Mouse (Mus musculus): ENCODE results near the gene Pnpla1. TPM values are rescaled to one million over a fixed set of nuclear protein-coding genes. Genes with fewer than 3 reads are reported as not detected.

Gene Pnpla1
- polyA plus RNA-seq, 1 experiment from 2014 or later: 0.08 TPM

DNA sequence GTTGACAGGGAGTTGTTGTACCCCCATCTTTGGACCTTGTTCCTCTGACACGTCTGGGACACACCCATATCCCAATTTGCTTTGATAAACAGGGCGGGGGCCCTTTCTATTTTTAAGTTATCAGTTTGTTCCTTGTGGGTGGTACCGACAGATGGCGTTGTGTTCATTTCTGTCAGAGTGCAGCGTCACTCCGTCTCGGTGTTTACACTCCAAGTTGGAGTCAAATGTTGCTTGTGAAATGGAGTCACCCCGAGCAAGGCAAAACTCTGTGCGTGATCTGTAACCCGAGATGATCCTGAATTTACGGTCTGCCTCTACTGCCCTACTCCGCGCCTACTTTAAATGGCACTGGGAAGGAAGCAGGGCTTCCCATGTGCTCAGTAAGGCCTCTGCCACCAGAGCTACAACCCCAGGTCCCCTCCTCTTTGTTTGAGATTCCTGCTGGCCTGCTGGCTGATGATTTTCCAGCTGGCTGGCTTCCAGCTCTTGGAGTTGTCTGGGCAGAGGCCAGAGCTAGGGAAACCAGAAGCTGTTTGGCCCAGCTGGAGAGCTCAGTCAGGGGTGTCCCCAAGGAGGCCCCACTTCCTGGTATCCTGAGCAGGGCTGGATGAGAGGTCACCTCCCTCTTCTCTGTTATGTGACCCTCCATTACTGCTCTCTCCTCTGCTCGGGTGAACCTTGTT is 72.3 kb downstream of the Pnpla1 start:
- H3K4me3 ChIP-seq (ENCODE audit: low read depth, low read length): peak overlapping the region; percentile 35
- H3K27me3 ChIP-seq (ENCODE audit: control insufficient read depth, insufficient read depth, low read depth, low read length): no peaks in the 10 kb centered on the region
- H3K4me2 ChIP-seq (ENCODE audit: low read depth, low read length): peak overlapping the region; percentile 52
- no peaks in the 10 kb centered on the region for H3K36me3 ChIP-seq (ENCODE audit: control insufficient read depth, insufficient read depth)
- H3K9me3 ChIP-seq (replicated peaks; ENCODE audit: control insufficient read depth, low read length): no peaks in the 10 kb centered on the region
- peak overlapping the region; percentile 96 for H3K27ac ChIP-seq (ENCODE audit: low read length)
- H3K9ac ChIP-seq (ENCODE audit: low read depth, low read length): peak overlapping the region; percentile 73
- peak; percentile 84 for ATAC-seq (ENCODE audit: low read depth)
- H3K4me1 ChIP-seq (ENCODE audit: control insufficient read depth, low read depth, low read length): peaks cover 40% of the 10 kb centered on the region
- WGBS (ENCODE audit: insufficient replicate concordance): 9% methylated on average over 14 of the region's 14 CpGs

DNA sequence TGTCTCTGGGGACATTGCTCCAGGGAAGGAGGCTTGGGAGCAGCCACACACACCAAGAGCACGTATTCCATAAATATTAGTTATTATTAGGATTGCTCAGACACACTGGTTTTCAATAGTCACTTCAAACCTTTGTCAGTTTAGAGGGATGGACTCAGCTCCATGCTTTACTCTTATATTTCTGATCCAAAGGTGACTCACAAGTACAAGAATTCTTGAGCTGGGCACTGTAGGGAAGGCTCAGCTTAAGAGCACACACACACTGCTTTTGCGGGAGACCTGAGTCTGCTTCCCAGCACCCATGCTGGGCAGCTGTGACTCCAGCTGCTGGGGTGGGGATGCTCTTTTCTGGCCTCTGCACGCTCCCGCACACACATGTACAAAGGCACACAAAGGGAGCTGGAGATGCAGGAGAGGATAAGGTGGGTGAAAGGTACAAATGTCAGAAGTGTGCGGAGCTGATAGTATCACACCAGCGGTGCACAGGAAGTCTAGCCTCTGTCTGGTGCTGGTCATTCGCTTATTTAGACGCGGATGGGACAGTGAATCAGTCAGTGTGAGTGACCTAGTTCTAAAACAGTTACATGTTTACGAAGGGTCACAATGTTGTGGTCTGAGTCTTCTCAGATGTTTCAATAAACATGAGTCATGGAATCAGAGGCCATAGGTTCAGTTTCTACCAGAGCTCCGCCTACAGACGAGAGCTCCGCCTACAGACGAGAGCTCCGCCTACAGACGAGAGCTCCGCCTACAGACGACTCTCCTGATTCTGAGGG is 73.4 kb downstream of the Pnpla1 start:
- 0 out of 2 replicates have a peak overlapping the region, but pooled peaks have one; percentile 3 for H3K9ac ChIP-seq (ENCODE audit: low read depth, low read length)

DNA sequence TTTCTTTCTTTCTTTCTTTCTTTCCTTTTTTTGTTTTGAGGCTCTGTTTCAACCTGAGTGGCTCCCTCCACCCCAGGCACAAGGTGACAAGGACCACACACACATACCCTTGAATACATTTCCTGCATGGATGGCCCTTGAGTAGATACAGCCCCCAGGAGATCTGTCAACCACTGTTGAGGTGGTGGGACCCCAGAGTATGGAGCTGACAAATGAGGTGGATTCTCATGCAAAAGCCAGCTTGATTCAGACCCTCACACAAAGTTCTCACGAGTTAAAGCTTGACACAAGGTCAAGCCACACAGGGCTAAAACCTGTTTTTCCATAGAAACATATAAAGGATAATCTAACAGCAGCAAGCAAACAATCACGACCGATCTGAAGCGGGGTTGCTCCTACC is 74.1 kb downstream of the Pnpla1 start:
- WGBS (ENCODE audit: insufficient replicate concordance): 89% methylated on average over 4 of the region's 4 CpGs
- Histone ChIP-seq H3K9me3 (replicated peaks; ENCODE audit: control insufficient read depth, low read length) (no peaks in the 10 kb centered on the region), H3K4me3 (ENCODE audit: low read depth, low read length) (no peak overlapping the region), H3K27me3 (ENCODE audit: control insufficient read depth, insufficient read depth, low read depth, low read length) (no peaks in the 10 kb centered on the region), H3K9ac (ENCODE audit: low read depth, low read length) (no peak overlapping the region), H3K4me1 (ENCODE audit: control insufficient read depth, low read depth, low read length) (peaks cover 42% of the 10 kb centered on the region), H3K36me3 (ENCODE audit: control insufficient read depth, insufficient read depth) (no peaks in the 10 kb centered on the region), H3K27ac (ENCODE audit: low read length) (peak overlapping the region; percentile 15; the same call in 1 of the 2 replicates), H3K4me2 (ENCODE audit: low read depth, low read length) (no peak overlapping the region)
- ATAC-seq (ENCODE audit: low read depth): no peak

More for the DNA sequence above, 73.4 kb downstream of the Pnpla1 start:
- H3K27me3 ChIP-seq (ENCODE audit: control insufficient read depth, insufficient read depth, low read depth, low read length): no peaks in the 10 kb centered on the region
- ATAC-seq (ENCODE audit: low read depth): no peak
- H3K9me3 ChIP-seq (replicated peaks; ENCODE audit: control insufficient read depth, low read length): no peaks in the 10 kb centered on the region
- WGBS (ENCODE audit: insufficient replicate concordance): 82% methylated on average over 18 of the region's 18 CpGs
- no peak overlapping the region for H3K4me3 ChIP-seq (ENCODE audit: low read depth, low read length)
- peaks cover 48% of the 10 kb centered on the region for H3K4me1 ChIP-seq (ENCODE audit: control insufficient read depth, low read depth, low read length)
- no peak overlapping the region for H3K4me2 ChIP-seq (ENCODE audit: low read depth, low read length)
- no peaks in the 10 kb centered on the region for H3K36me3 ChIP-seq (ENCODE audit: control insufficient read depth, insufficient read depth)
- peak overlapping the region; percentile 96 for H3K27ac ChIP-seq (ENCODE audit: low read length)

DNA sequence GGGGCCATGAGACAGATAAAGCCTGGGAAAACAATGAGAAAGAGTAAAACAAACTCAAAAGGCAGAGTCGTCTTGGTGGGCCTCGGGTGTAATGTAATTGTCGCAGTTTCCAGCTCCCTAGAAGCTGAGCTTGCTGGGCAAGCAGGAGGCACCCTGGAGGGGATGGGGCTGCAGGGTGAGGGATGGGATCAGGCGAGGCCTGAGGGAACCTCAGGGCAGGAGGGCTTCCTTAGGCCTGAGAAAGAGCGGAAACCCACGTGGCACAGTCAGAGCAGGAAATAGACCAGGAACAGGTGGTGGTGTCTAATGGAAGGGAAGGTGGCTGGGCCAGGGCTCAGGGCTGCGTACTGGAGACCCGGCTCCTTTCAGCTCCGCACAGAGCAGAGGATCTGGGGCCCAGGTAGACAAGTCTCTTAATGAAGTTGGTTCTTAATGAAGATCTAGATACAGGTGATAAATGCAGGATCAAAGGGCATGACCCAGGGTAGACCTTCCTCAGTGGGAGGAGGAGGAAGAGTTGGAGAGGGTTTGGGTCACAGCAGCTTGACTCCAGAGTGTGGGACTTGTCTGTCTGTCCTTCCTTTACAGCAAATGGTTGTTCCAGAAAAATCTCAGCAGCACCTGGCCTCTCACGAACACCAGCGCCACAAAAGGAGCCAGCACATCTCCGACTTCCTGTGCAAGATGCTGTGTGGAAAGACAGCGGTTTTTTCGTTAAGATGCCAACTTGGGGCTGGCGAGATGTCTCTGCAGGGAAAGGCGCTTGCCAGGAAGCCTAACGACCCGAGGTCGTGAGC is 76.1 kb downstream of the Pnpla1 start:
- no peaks in the 10 kb centered on the region for H3K36me3 ChIP-seq (ENCODE audit: control insufficient read depth, insufficient read depth)
- H3K9me3 ChIP-seq (replicated peaks; ENCODE audit: control insufficient read depth, low read length): no peaks in the 10 kb centered on the region
- H3K4me2 ChIP-seq (ENCODE audit: low read depth, low read length): no peak overlapping the region
- ATAC-seq (ENCODE audit: low read depth): no peak
- WGBS (ENCODE audit: insufficient replicate concordance): 72% methylated on average over 19 of the region's 19 CpGs
- H3K27ac ChIP-seq (ENCODE audit: low read length): no peak overlapping the region
- H3K4me3 ChIP-seq (ENCODE audit: low read depth, low read length): no peak overlapping the region
- no peak overlapping the region; the same call in 1 of the 2 replicates for H3K9ac ChIP-seq (ENCODE audit: low read depth, low read length)
- H3K27me3 ChIP-seq (ENCODE audit: control insufficient read depth, insufficient read depth, low read depth, low read length): no peaks in the 10 kb centered on the region
- peaks cover 34% of the 10 kb centered on the region for H3K4me1 ChIP-seq (ENCODE audit: control insufficient read depth, low read depth, low read length)

DNA sequence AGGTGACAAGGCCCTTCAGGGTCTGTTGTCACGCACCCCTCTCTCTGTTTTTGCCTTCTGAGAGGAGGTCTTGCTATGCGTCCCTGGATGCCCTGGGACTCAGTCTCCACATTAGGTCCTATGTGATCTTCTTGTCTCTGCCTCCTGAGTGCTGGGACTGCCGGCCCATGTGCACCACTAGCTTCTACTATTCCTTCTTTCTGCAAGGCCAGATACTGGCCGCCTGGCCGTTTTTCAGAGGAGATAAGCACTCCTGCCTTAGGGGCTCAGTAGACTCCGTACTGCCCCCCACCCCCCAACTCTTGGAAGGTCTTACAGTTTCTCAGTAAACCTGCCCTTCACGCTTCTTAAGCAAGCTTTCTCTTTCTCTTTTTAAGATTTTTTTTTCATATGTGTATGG is 77.9 kb downstream of the Pnpla1 start:
- Histone ChIP-seq H3K9me3 (replicated peaks; ENCODE audit: control insufficient read depth, low read length) (no peaks in the 10 kb centered on the region), H3K4me2 (ENCODE audit: low read depth, low read length) (no peak overlapping the region), H3K9ac (ENCODE audit: low read depth, low read length) (peak overlapping the region; percentile 8; the same call in 1 of the 2 replicates), H3K27me3 (ENCODE audit: control insufficient read depth, insufficient read depth, low read depth, low read length) (no peaks in the 10 kb centered on the region), H3K4me3 (ENCODE audit: low read depth, low read length) (no peak overlapping the region), H3K36me3 (ENCODE audit: control insufficient read depth, insufficient read depth) (no peaks in the 10 kb centered on the region), H3K4me1 (ENCODE audit: control insufficient read depth, low read depth, low read length) (peaks cover 18% of the 10 kb centered on the region), H3K27ac (ENCODE audit: low read length) (no peak overlapping the region)
- WGBS (ENCODE audit: insufficient replicate concordance): 36% methylated on average over 7 of the region's 7 CpGs
- ATAC-seq (ENCODE audit: low read depth): 0 out of 2 replicates have a peak, but pooled peaks have one; percentile 19

DNA sequence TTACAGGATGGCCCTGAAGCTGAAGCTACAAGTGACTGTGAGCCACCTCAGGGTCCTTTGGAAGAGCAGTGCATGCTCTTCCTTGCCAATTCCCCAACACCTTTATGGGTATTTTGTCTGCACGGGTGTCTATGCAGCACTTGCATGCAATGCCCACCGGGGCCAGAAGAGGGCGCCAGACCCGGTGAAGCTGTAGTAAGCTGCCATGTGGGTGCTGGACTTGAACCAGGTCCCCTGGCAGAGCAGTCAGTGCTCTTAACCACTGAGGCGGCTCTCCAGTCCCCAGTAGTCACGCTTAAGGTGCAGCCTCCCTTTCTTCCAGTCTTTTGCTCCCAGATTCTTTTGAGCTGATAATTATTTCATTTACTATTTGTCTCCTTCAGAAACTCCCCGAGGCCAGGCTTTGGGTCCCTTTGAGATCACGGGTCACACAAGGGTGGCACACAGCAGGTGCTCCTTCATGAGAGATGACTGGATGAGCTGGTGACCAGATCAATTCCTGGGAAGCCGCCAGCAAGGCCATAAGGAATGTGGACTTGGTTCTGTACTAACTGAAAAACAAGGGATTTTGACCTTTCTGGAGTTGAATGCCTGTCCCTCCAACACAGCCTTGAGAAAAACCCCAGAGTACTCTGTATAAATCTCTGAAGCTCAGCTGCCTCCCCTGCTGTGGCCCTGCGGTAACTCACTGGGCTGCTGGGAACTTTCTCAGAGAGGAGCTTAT is 78.6 kb downstream of the Pnpla1 start:
- WGBS (ENCODE audit: insufficient replicate concordance): 71% methylated on average over 10 of the region's 10 CpGs
- no peaks in the 10 kb centered on the region for H3K9me3 ChIP-seq (replicated peaks; ENCODE audit: control insufficient read depth, low read length)
- H3K27ac ChIP-seq (ENCODE audit: low read length): no peak overlapping the region
- no peak overlapping the region for H3K4me3 ChIP-seq (ENCODE audit: low read depth, low read length)
- H3K36me3 ChIP-seq (ENCODE audit: control insufficient read depth, insufficient read depth): no peaks in the 10 kb centered on the region
- H3K4me1 ChIP-seq (ENCODE audit: control insufficient read depth, low read depth, low read length): peaks cover 12% of the 10 kb centered on the region
- no peak overlapping the region for H3K4me2 ChIP-seq (ENCODE audit: low read depth, low read length)
- no peaks in the 10 kb centered on the region for H3K27me3 ChIP-seq (ENCODE audit: control insufficient read depth, insufficient read depth, low read depth, low read length)
- no peak for ATAC-seq (ENCODE audit: low read depth)
- H3K9ac ChIP-seq (ENCODE audit: low read depth, low read length): no peak overlapping the region

Other genes starting within 250 kb of the Pnpla1 start
- 21.8 and 24.4 TPM in 2 replicates for gene Srpk1, start 235.7 kb upstream of the Pnpla1 start, polyA plus RNA-seq (2015; fragmentation: Nextera tagmentation; extraction: Ambion mirVana)
- 0.07 and 0.29 TPM in 2 replicates for gene Slc26a8, start 168.2 kb upstream of the Pnpla1 start, polyA plus RNA-seq (2015; fragmentation: Nextera tagmentation; extraction: Ambion mirVana)
- gene Mapk14, start 167.1 kb upstream of the Pnpla1 start, polyA plus RNA-seq (2015; fragmentation: Nextera tagmentation; extraction: Ambion mirVana): 22.1 and 25.9 TPM in 2 replicates
- 1.5 TPM in 2 replicates for gene AC170998.1, start 132.3 kb upstream of the Pnpla1 start, polyA plus RNA-seq (2015; fragmentation: Nextera tagmentation; extraction: Ambion mirVana)
- gene Mapk13, start 89.1 kb upstream of the Pnpla1 start, polyA plus RNA-seq (2015; fragmentation: Nextera tagmentation; extraction: Ambion mirVana): 7.9 and 10.5 TPM in 2 replicates
- 66.7 and 67.1 TPM in 2 replicates for gene Brpf3, start 57.3 kb upstream of the Pnpla1 start, polyA plus RNA-seq (2015; fragmentation: Nextera tagmentation; extraction: Ambion mirVana)
- gene 4930539E08Rik, start 56.9 kb downstream of the Pnpla1 start, polyA plus RNA-seq (2015; fragmentation: Nextera tagmentation; extraction: Ambion mirVana): 0.06 TPM in 1 of 2 replicates, not detected in the other
- gene Pxt1, start 85.4 kb downstream of the Pnpla1 start, polyA plus RNA-seq (2015; fragmentation: Nextera tagmentation; extraction: Ambion mirVana): 0.35 and 0.37 TPM in 2 replicates
- gene Kctd20, start 93.5 kb downstream of the Pnpla1 start, polyA plus RNA-seq (2015; fragmentation: Nextera tagmentation; extraction: Ambion mirVana): 80.0 and 82.0 TPM in 2 replicates
- 46.5 and 51.0 TPM in 2 replicates for gene Stk38, start 149.6 kb downstream of the Pnpla1 start, polyA plus RNA-seq (2015; fragmentation: Nextera tagmentation; extraction: Ambion mirVana)
- gene Srsf3, start 174.2 kb downstream of the Pnpla1 start, polyA plus RNA-seq (2015; fragmentation: Nextera tagmentation; extraction: Ambion mirVana): 185 and 211 TPM in 2 replicates
- 12.6 and 16.5 TPM in 2 replicates for gene Cdkn1a, start 232.6 kb downstream of the Pnpla1 start, polyA plus RNA-seq (2015; fragmentation: Nextera tagmentation; extraction: Ambion mirVana)